Mouse (Mus musculus): ENCODE measurements at regions not wholly inside any gene's neighbourhood (a gene's known extent, or its start where the extent isn't known, plus 50 kb on each side); places are given as distances from the start of the nearest gene placed in this dataset.

DNA sequence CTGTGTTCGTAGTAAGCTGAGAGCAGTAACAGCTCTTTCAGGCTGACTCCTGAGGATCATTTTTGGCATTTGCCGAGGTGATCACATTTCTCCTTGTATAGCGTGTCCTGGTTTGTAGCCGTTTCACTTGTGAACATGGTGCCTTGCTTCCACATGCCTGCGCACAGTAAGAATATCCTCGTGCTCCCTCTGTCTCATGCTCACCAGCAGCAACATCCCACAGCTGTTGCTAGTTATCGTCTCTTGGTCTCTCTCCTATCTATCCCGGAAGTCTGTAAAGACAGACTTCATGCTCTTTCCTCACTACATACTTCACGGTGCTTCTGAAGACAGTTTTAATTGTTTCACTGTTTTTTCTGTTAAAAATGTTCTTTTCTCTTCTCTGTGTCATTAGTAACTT lies 331.7 kb upstream of the Tmc3 start:
- H3K4me1 ChIP-seq (ENCODE audit: control insufficient read depth, insufficient read depth, low read length): no peaks in the 10 kb centered on the region
- TF ChIP-seq POLR2A (IDR thresholded peaks at IDR 0.05; ENCODE audit: extremely low read depth, insufficient read depth, low read length) (no peak), CTCF (IDR thresholded peaks at IDR 0.05; ENCODE audit: low read depth, low read length) (no peak)
- H3K36me3 ChIP-seq (ENCODE audit: control insufficient read depth, insufficient read depth, low read length): no peaks in the 10 kb centered on the region
- no peak for DNase-seq (ENCODE audit: extremely low read depth, low read depth, low spot score)
- no peaks in the 10 kb centered on the region for H3K79me2 ChIP-seq (ENCODE audit: control insufficient read depth, insufficient read depth, low read length)
- WGBS: 78% methylated on average over 9 of the region's 9 CpGs
- H3K27me3 ChIP-seq (ENCODE audit: control insufficient read depth, insufficient read depth, low read length): no peaks in the 10 kb centered on the region
- H3K27ac ChIP-seq (replicated peaks; ENCODE audit: insufficient read depth, low read depth, low read length): no peak overlapping the region
- no peak overlapping the region for H3K9ac ChIP-seq (ENCODE audit: low read depth, low read length)
- no peak overlapping the region for H3K4me3 ChIP-seq (ENCODE audit: insufficient read depth, low read depth, low read length)

DNA sequence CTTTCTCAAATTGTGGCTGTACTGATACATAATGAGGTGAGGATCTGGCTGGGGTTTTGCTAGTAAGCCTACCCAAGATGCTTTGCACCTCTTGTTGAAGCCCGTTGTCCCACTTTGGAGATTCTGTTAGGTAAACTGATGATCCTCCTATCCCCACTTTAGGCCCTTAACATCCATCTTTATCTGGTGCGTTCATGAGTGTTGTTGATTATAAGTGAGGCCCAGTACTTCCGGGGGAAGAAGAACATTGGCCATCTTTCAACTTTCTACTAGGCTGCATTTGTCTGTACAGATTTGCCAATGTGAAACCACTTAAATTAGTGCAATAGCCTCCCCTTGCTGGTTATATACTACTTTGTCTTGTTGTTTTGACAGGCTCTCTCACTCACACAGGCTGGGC lies 331.3 kb upstream of the Tmc3 start:
- Histone ChIP-seq H3K9ac (ENCODE audit: low read depth, low read length) (no peak overlapping the region), H3K27ac (replicated peaks; ENCODE audit: insufficient read depth, low read depth, low read length) (no peak overlapping the region), H3K79me2 (ENCODE audit: control insufficient read depth, insufficient read depth, low read length) (no peaks in the 10 kb centered on the region), H3K4me1 (ENCODE audit: control insufficient read depth, insufficient read depth, low read length) (no peaks in the 10 kb centered on the region), H3K36me3 (ENCODE audit: control insufficient read depth, insufficient read depth, low read length) (no peaks in the 10 kb centered on the region), H3K4me3 (ENCODE audit: insufficient read depth, low read depth, low read length) (no peak overlapping the region), H3K27me3 (ENCODE audit: control insufficient read depth, insufficient read depth, low read length) (no peaks in the 10 kb centered on the region)
- TF ChIP-seq CTCF (IDR thresholded peaks at IDR 0.05; ENCODE audit: low read depth, low read length) (no peak), POLR2A (IDR thresholded peaks at IDR 0.05; ENCODE audit: extremely low read depth, insufficient read depth, low read length) (no peak)
- no peak for DNase-seq (ENCODE audit: extremely low read depth, low read depth, low spot score)
- 78% methylated on average over 3 of the region's 3 CpGs for WGBS

DNA sequence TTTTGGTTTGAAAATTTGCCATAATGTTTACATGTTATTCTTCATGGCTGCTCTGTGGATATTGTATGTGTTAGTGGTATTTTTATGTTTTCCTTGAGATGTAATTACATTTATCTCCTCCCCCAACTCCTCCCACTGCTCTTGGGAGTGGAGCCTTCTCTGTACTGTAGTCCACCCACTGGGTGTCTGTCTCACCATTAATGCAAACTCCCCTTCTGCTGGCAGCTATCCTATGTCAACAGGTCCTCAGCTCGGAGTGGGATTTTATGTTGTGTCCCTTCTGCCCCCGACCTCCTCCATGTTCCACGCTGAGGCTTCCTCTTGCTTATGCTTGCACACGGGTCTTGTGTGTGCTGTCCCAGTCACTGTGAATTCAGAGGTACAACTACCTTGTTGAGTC lies 330.3 kb upstream of the Tmc3 start:
- 71% methylated on average over 4 of the region's 4 CpGs for WGBS
- no peaks in the 10 kb centered on the region for H3K79me2 ChIP-seq (ENCODE audit: control insufficient read depth, insufficient read depth, low read length)
- H3K27me3 ChIP-seq (ENCODE audit: control insufficient read depth, insufficient read depth, low read length): no peaks in the 10 kb centered on the region
- no peak overlapping the region for H3K4me3 ChIP-seq (ENCODE audit: insufficient read depth, low read depth, low read length)
- no peak for DNase-seq (ENCODE audit: extremely low read depth, low read depth, low spot score)
- no peak overlapping the region for H3K27ac ChIP-seq (replicated peaks; ENCODE audit: insufficient read depth, low read depth, low read length)
- no peak overlapping the region for H3K9ac ChIP-seq (ENCODE audit: low read depth, low read length)
- no peaks in the 10 kb centered on the region for H3K4me1 ChIP-seq (ENCODE audit: control insufficient read depth, insufficient read depth, low read length)
- H3K36me3 ChIP-seq (ENCODE audit: control insufficient read depth, insufficient read depth, low read length): no peaks in the 10 kb centered on the region
- no peak for TF ChIP-seq POLR2A (IDR thresholded peaks at IDR 0.05; ENCODE audit: extremely low read depth, insufficient read depth, low read length)
- TF ChIP-seq CTCF (IDR thresholded peaks at IDR 0.05; ENCODE audit: low read depth, low read length): no peak

DNA sequence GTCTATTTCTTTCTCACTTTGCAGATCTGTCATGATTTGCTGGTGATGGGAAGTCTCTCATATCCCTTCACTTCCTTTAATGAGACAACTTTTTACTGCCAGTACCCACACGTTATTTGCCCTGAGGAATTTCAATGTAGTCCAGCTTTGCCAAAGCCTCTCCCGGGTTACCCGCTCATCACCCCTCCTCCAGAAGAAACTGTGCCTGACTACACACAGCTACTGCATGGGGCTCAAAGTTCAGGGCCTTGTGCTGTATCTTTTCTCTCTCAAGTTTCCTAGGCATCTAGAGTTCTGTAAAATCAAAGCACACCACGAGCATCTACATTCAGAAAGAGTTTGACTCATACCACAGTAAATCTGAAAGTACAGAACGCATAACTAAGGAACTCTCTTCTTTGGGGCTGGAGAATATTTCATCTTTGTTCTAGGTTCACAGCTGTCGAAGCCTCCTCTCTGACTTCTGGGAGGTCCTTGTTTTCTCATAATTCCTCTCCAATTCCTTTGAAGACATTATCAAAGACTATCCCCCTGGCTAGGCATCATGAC lies 328.4 kb upstream of the Tmc3 start:
- Histone ChIP-seq H3K79me2 (ENCODE audit: control insufficient read depth, insufficient read depth, low read length) (no peaks in the 10 kb centered on the region), H3K4me3 (ENCODE audit: insufficient read depth, low read depth, low read length) (no peak overlapping the region), H3K27me3 (ENCODE audit: control insufficient read depth, insufficient read depth, low read length) (no peaks in the 10 kb centered on the region), H3K4me1 (ENCODE audit: control insufficient read depth, insufficient read depth, low read length) (no peaks in the 10 kb centered on the region), H3K9ac (ENCODE audit: low read depth, low read length) (no peak overlapping the region), H3K27ac (replicated peaks; ENCODE audit: insufficient read depth, low read depth, low read length) (no peak overlapping the region), H3K36me3 (ENCODE audit: control insufficient read depth, insufficient read depth, low read length) (no peaks in the 10 kb centered on the region)
- 83% methylated on average over 6 of the region's 6 CpGs for WGBS
- TF ChIP-seq CTCF (IDR thresholded peaks at IDR 0.05; ENCODE audit: low read depth, low read length) (no peak), POLR2A (IDR thresholded peaks at IDR 0.05; ENCODE audit: extremely low read depth, insufficient read depth, low read length) (no peak)
- no peak for DNase-seq (ENCODE audit: extremely low read depth, low read depth, low spot score)

DNA sequence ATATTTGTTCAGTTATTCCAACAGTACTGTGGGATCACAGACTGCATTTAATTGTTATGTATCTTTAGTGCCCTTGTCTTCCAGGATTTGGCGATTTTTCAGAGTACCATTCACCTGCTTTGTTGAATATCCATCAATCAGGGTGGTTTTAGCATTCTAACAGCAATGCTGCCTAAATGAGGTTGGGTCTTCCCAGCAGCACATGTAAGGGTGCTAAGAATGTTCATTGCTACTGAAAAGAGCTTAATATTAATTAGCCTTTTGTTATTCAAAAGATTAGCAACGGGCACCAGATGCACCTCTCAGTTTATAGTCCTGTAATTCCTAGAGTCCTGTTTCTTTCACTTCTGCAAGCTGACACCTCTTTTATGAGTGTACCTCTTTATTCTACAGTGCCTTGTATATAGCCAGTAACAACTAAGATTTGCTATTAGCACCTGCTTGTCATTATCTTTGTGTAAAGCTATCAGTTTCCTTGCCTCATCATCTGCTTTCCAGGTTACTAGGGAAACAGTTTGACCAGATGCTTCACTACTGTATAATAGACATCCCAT lies 326.3 kb upstream of the Tmc3 start:
- Histone ChIP-seq H3K36me3 (ENCODE audit: control insufficient read depth, insufficient read depth, low read length) (no peaks in the 10 kb centered on the region), H3K4me1 (ENCODE audit: control insufficient read depth, insufficient read depth, low read length) (no peaks in the 10 kb centered on the region), H3K27me3 (ENCODE audit: control insufficient read depth, insufficient read depth, low read length) (no peaks in the 10 kb centered on the region), H3K9ac (ENCODE audit: low read depth, low read length) (no peak overlapping the region), H3K79me2 (ENCODE audit: control insufficient read depth, insufficient read depth, low read length) (no peaks in the 10 kb centered on the region), H3K27ac (replicated peaks; ENCODE audit: insufficient read depth, low read depth, low read length) (no peak overlapping the region), H3K4me3 (ENCODE audit: insufficient read depth, low read depth, low read length) (no peak overlapping the region)
- no peak for TF ChIP-seq CTCF (IDR thresholded peaks at IDR 0.05; ENCODE audit: low read depth, low read length)
- TF ChIP-seq POLR2A (IDR thresholded peaks at IDR 0.05; ENCODE audit: extremely low read depth, insufficient read depth, low read length): no peak
- 74% methylated on average over 2 of the region's 2 CpGs for WGBS
- no peak for DNase-seq (ENCODE audit: extremely low read depth, low read depth, low spot score)

DNA sequence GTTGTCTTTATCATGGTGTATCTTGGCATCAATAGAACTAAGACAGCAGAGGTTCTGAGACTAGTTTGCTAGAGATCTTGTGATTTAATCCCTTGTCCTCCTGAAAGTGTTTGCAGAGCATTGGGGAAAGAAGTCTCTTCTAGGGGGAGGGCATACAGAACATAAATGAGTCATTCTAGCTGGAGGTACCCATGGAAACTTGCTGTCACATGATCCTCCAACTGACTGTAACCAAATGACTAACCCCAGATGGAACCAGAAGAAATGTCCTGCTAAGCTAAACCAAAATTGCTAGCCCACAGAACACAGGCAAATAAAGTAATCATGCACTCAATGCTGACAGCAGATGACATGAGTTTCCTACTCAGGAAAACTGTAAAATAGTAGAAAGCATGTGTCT lies 323.2 kb upstream of the Tmc3 start:
- Histone ChIP-seq H3K4me3 (ENCODE audit: insufficient read depth, low read depth, low read length) (no peak overlapping the region), H3K36me3 (ENCODE audit: control insufficient read depth, insufficient read depth, low read length) (no peaks in the 10 kb centered on the region), H3K27ac (replicated peaks; ENCODE audit: insufficient read depth, low read depth, low read length) (no peak overlapping the region), H3K4me1 (ENCODE audit: control insufficient read depth, insufficient read depth, low read length) (no peaks in the 10 kb centered on the region), H3K9ac (ENCODE audit: low read depth, low read length) (no peak overlapping the region), H3K27me3 (ENCODE audit: control insufficient read depth, insufficient read depth, low read length) (no peaks in the 10 kb centered on the region), H3K79me2 (ENCODE audit: control insufficient read depth, insufficient read depth, low read length) (no peaks in the 10 kb centered on the region)
- no peak for DNase-seq (ENCODE audit: extremely low read depth, low read depth, low spot score)
- TF ChIP-seq POLR2A (IDR thresholded peaks at IDR 0.05; ENCODE audit: extremely low read depth, insufficient read depth, low read length) (no peak), CTCF (IDR thresholded peaks at IDR 0.05; ENCODE audit: low read depth, low read length) (no peak)

Measured in liver, adult 2 months (tissue).